Mouse (Mus musculus): ENCODE measurements around the gene Rnaseh2a.

DNA sequence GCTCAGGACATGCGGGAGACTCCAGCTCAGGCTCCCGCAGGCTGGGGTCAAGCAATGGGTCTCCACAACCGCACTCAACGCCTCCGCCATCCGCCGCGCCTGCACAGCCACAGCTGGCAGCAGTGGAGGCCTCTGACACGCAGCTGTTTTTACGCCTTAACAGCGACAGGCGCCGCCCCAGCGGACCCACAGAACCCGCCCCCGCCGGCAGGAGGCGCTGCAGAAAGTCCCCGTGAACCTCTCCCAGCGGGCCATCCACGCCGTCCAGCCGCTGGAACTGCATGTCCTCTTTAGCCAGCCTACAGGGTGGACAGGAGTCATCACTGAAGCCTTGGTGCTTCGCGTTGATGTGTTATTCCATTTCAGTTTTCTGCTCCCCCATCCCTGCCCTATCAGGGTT lies 38.1 kb upstream of the Rnaseh2a start:
- TF ChIP-seq CTCF (IDR thresholded peaks at IDR 0.05): peak; percentile 67
- no peak for TF ChIP-seq EP300 (IDR thresholded peaks at IDR 0.05)
